Comparison of ENCODE assay signal across 8 mouse cellular contexts in genomic region chr10:44267426-44268142, GRCm38 (mm10). TPM values are rescaled to one million over a fixed set of nuclear protein-coding genes. Genes with fewer than 3 reads are reported as not detected.
DNase-seq lines count a peak whose midpoint lies in the region; ATAC-seq and TF ChIP-seq lines count a peak whose summit lies in the region.

No protein-coding gene starts in this region.

- no peak for ATAC-seq in heart, embryonic 12.5 days (ENCODE audit: insufficient number of reproducible peaks, low FRiP score)
- peak; percentile 39 for ATAC-seq in erythroblast, adult 5-6 weeks (replicated peaks; ENCODE audit: low FRiP score, poor library complexity, severe bottlenecking)
- ATAC-seq in limb, embryonic 12.5 days (ENCODE audit: insufficient number of reproducible peaks, insufficient read depth, low FRiP score, low TSS enrichment, low read depth), result 0 out of 2 replicates have a peak, but pooled peaks have one; percentile 3
- ATAC-seq in neural tube, embryonic 14.5 days (ENCODE audit: low read depth), result peak; percentile 12

- H3K79me2 ChIP-seq in MEL (ENCODE audit: control insufficient read depth, insufficient read depth, low read length, poor library complexity), result peaks cover 25% of the 10 kb centered on the region

- H3K4me2 ChIP-seq in heart, embryonic 12.5 days, result peak overlapping the region; percentile 85
- peak overlapping the region; percentile 71 for H3K4me2 ChIP-seq in limb, embryonic 12.5 days
- H3K4me2 ChIP-seq in neural tube, embryonic 14.5 days (ENCODE audit: low read depth, low read length), result peak overlapping the region; percentile 75

- WGBS in heart, embryonic 12.5 days, result 7% methylated on average over 11 of the region's 11 CpGs
- WGBS in limb, embryonic 12.5 days, result 8% methylated on average over 11 of the region's 11 CpGs
- 11% methylated on average over 11 of the region's 11 CpGs for WGBS in neural tube, embryonic 14.5 days

- peak overlapping the region; percentile 77 for H3K9ac ChIP-seq in heart, embryonic 12.5 days
- peak overlapping the region; percentile 94 for H3K9ac ChIP-seq in MEL (ENCODE audit: control insufficient read depth, low read depth, low read length, poor library complexity, severe bottlenecking)
- peak overlapping the region; percentile 64 for H3K9ac ChIP-seq in limb, embryonic 12.5 days (replicated peaks)
- H3K9ac ChIP-seq in neural tube, embryonic 14.5 days (replicated peaks; ENCODE audit: low read depth, low read length), result peak overlapping the region; percentile 86

- peak overlapping the region; percentile 81 for H3K4me3 ChIP-seq in heart, embryonic 12.5 days
- peak overlapping the region; percentile 84 to 93 for H3K4me3 ChIP-seq in MEL (ENCODE audit: control insufficient read depth in 1 of 2, insufficient read depth in 1 of 2, low read depth in 2 of 2, low read length in 2 of 2)
- H3K4me3 ChIP-seq in limb, embryonic 12.5 days (replicated peaks), result peak overlapping the region; percentile 88
- peak overlapping the region; percentile 80 for H3K4me3 ChIP-seq in neural tube, embryonic 14.5 days (ENCODE audit: low read depth, low read length)

- intact Hi-C loops in heart, postnatal 25 days (cut with DNase I), result loop anchor here (10.0 kb wide), 1 partner anchor 263 kb away; no protein-coding TSS in a partner anchor

- no peak for DNase-seq in heart, postnatal 25 days (ENCODE audit: low spot score)
- peak; percentile 52 for DNase-seq in MEL (ENCODE audit: low read depth, low spot score)
- DNase-seq in gastrocnemius, postnatal 4 days (ENCODE audit: low spot score in 2 of 2), result no peak
- DNase-seq in adrenal gland, adult 2 months, result no peak

- no peaks in the 10 kb centered on the region for H3K36me3 ChIP-seq in heart, embryonic 12.5 days
- peaks cover 0 to 10% of the 10 kb centered on the region in 2 experiments; a peak in 2 of 4 replicates for H3K36me3 ChIP-seq in MEL (ENCODE audit: control insufficient read depth in 1 of 2, insufficient read depth in 2 of 2, low read length in 2 of 2)
- H3K36me3 ChIP-seq in limb, embryonic 12.5 days, result no peaks in the 10 kb centered on the region
- no peaks in the 10 kb centered on the region for H3K36me3 ChIP-seq in neural tube, embryonic 14.5 days (ENCODE audit: control insufficient read depth, insufficient read depth, low read length)

- no peak for TF ChIP-seq POLR2A in MEL (IDR thresholded peaks at IDR 0.05; ENCODE audit: control insufficient read depth in 1 of 2, insufficient read depth in 1 of 2, low read depth in 1 of 2, low read length in 2 of 2, poor library complexity in 1 of 2)

- TF ChIP-seq EP300 in MEL (IDR thresholded peaks at IDR 0.05; ENCODE audit: low read depth in 1 of 2, low read length in 2 of 2), result no peak

- no peak for TF ChIP-seq CTCF in MEL (IDR thresholded peaks at IDR 0.05 in 2 of 3, conservative IDR thresholded peaks at IDR 0.05 in 1 of 3; ENCODE audit: control insufficient read depth in 1 of 3, insufficient read depth in 1 of 3, low read depth in 2 of 3, low read length in 3 of 3, poor library complexity in 1 of 3, severe bottlenecking in 1 of 3)

- peaks cover 16% of the 10 kb centered on the region for H3K4me1 ChIP-seq in heart, embryonic 12.5 days (replicated peaks)
- peaks cover 0 to 13% of the 10 kb centered on the region in 2 experiments; a peak in 3 of 4 replicates for H3K4me1 ChIP-seq in MEL (ENCODE audit: control insufficient read depth in 1 of 2, insufficient read depth in 2 of 2, low read length in 2 of 2)
- H3K4me1 ChIP-seq in limb, embryonic 12.5 days (replicated peaks), result peaks cover 20% of the 10 kb centered on the region
- H3K4me1 ChIP-seq in neural tube, embryonic 14.5 days (ENCODE audit: control insufficient read depth, insufficient read depth, low read length), result peaks cover 12% of the 10 kb centered on the region

- no peaks in the 10 kb centered on the region for H3K9me3 ChIP-seq in heart, embryonic 12.5 days (replicated peaks)
- H3K9me3 ChIP-seq in MEL (replicated peaks; ENCODE audit: insufficient read depth, low read length), result no peaks in the 10 kb centered on the region
- no peaks in the 10 kb centered on the region for H3K9me3 ChIP-seq in limb, embryonic 12.5 days
- no peaks in the 10 kb centered on the region for H3K9me3 ChIP-seq in neural tube, embryonic 14.5 days (ENCODE audit: control insufficient read depth, low read length)

- peak overlapping the region; percentile 50; the same call in 1 of the 2 replicates for H3K27ac ChIP-seq in heart, embryonic 12.5 days (ENCODE audit: poor library complexity, severe bottlenecking)
- H3K27ac ChIP-seq in MEL (ENCODE audit: control insufficient read depth, low read depth, low read length), result peak overlapping the region; percentile 78
- peak overlapping the region; percentile 95; the same call in 1 of the 2 replicates for H3K27ac ChIP-seq in limb, embryonic 12.5 days
- H3K27ac ChIP-seq in neural tube, embryonic 14.5 days (ENCODE audit: low read depth, low read length), result 0 out of 2 replicates have a peak overlapping the region, but pooled peaks have one; percentile 16

- TF ChIP-seq RAD21 in MEL (IDR thresholded peaks at IDR 0.05; ENCODE audit: low read depth, low read length), result no peak

- H3K27me3 ChIP-seq in heart, embryonic 12.5 days (replicated peaks), result no peaks in the 10 kb centered on the region
- H3K27me3 ChIP-seq in MEL (ENCODE audit: control insufficient read depth in 1 of 2, insufficient read depth in 2 of 2, low read length in 2 of 2), result no peaks in the 10 kb centered on the region
- H3K27me3 ChIP-seq in limb, embryonic 12.5 days, result no peaks in the 10 kb centered on the region
- no peaks in the 10 kb centered on the region for H3K27me3 ChIP-seq in neural tube, embryonic 14.5 days (ENCODE audit: control insufficient read depth, insufficient read depth, low read length)

TF ChIP-seq in MEL, 35 proteins besides CTCF, POLR2A, EP300 and RAD21:
- TF ChIP-seq POLR2AphosphoS2 (IDR thresholded peaks at IDR 0.05; ENCODE audit: low read length) (no peak), ZNF384 (IDR thresholded peaks at IDR 0.05; ENCODE audit: low read depth, low read length) (0 out of 2 replicates have a peak, but pooled peaks have one; percentile 24), MAFK (IDR thresholded peaks at IDR 0.05; ENCODE audit: borderline replicate concordance, low read depth, low read length) (no peak)

RNA-seq across cellular contexts. Expression of gene Atg5, which starts 0.6 kb away (rescaled TPM):
- 24.8 and 25.4 TPM in 2 replicates for polyA plus RNA-seq in heart, embryonic 12.5 days (2016; fragmentation: Nextera tagmentation; extraction: Ambion mirVana)
- total RNA-seq in heart, postnatal 25 days (2021), result 10 to 100 TPM; 14.9 to 15.4 TPM
- total RNA-seq in MEL (2012; rRNA removed), result 25.0 and 28.8 TPM in 2 replicates
- polyA plus RNA-seq in MEL (2012; ENCODE audit: insufficient read depth in 1 of 2, insufficient read length in 2 of 2, low read depth in 1 of 2, low replicate concordance in 2 of 2, missing spikeins in 1 of 2), result 10 to 100 TPM in 1 of 2 experiments, not detected in 1; 30.2 TPM
- 13.8 and 33.8 TPM in 2 replicates for total RNA-seq in erythroblast, adult 5-6 weeks (2015; ENCODE audit: low replicate concordance)
- total RNA-seq in erythroblast, adult 5-6 weeks (2017; ENCODE audit: low replicate concordance), result 7.4 and 13.5 TPM in 2 replicates
- polyA plus RNA-seq in limb, embryonic 12.5 days (2016; fragmentation: Nextera tagmentation; extraction: Ambion mirVana), result 48.5 and 49.1 TPM in 2 replicates
- polyA plus RNA-seq in neural tube, embryonic 14.5 days (2014; fragmentation: Nextera tagmentation; extraction: Ambion mirVana), result 47.0 and 48.7 TPM in 2 replicates
- 10 to 100 TPM; 16.4 to 19.6 TPM for total RNA-seq in gastrocnemius, postnatal 4 days (2021)
- total RNA-seq in adrenal gland, adult 2 months (2021), result 10 to 100 TPM; 33.3 to 45.1 TPM
- 6.4 and 8.9 TPM in 2 replicates for polyA plus RNA-seq in adrenal gland, adult 2 months (2012; rRNA removed)

Comparison
In these comparisons a context has a peak if more than half of its experiments do, and no peak if none do; other contexts are left out.
1. H3K27ac ChIP-seq: peak in every context shown above with its lines; median percentile 95 in limb, embryonic 12.5 days; 78 in MEL; 50 in heart, embryonic 12.5 days; 16 in neural tube, embryonic 14.5 days.